Mouse (Mus musculus) myocyte (in vitro differentiated cells): ENCODE measurements at regions not wholly inside any gene's neighbourhood (a gene's known extent, or its start where the extent isn't known, plus 50 kb on each side); places are given as distances from the start of the nearest gene placed in this dataset.

Source experiments
- H3K27me3 ChIP-seq: one replicate; pipeline ENCODE4 v1.6.1; 2011; ENCODE audit not compliant: control insufficient read depth, insufficient read depth, insufficient read length
- H3K36me3 ChIP-seq: one replicate; pipeline ENCODE4 v1.6.1; 2011; ENCODE audit not compliant: control insufficient read depth, insufficient read depth
- H3K4me2 ChIP-seq: one replicate; pipeline ENCODE4 v1.6.1; 2011; ENCODE audit warnings: low read depth, control low read depth
- H3K4me3 ChIP-seq: one replicate; pipeline ENCODE4 v1.5.1; 2011; ENCODE audit warnings: mild to moderate bottlenecking, control low read depth, moderate library complexity
- H3K79me2 ChIP-seq: one replicate; pipeline ENCODE4 v1.6.1; 2011; ENCODE audit not compliant: control insufficient read depth, insufficient read depth
- H3ac ChIP-seq: one replicate; pipeline ENCODE4 v1.6.1; 2011; ENCODE audit not compliant: control insufficient read depth, insufficient read length
- CEBPB ChIP-seq: IDR thresholded peaks from 2 replicates; pipeline ENCODE4 v1.6.1; 2011; ENCODE audit warnings: mild to moderate bottlenecking, moderate library complexity; ENCODE audit not compliant: poor library complexity, insufficient read depth, severe bottlenecking
- E2F4 ChIP-seq: IDR thresholded peaks from one replicate; pipeline ENCODE4 v1.6.1; 2011; ENCODE audit warnings: mild to moderate bottlenecking, control low read depth, moderate library complexity; ENCODE audit not compliant: insufficient read depth
- MAX ChIP-seq: IDR thresholded peaks from one replicate; pipeline ENCODE4 v1.6.1; 2011; ENCODE audit warnings: low read depth, mild to moderate bottlenecking, control low read depth
- MYOD1 ChIP-seq, 3 experiments: IDR thresholded peaks; one replicate each; pipeline ENCODE4 v1.6.1; 2011; ENCODE audit warnings: control low read depth in 2 of 3, low read depth in 2 of 3, mild to moderate bottlenecking in 2 of 3, moderate library complexity in 1 of 3; ENCODE audit not compliant: insufficient read length in 2 of 3, control insufficient read depth in 1 of 3
- MYOG ChIP-seq, 3 experiments: IDR thresholded peaks; one replicate each; pipeline ENCODE4 v1.6.1; 2011; ENCODE audit warnings: control low read depth in 2 of 3, low read depth in 2 of 3, mild to moderate bottlenecking in 2 of 3; ENCODE audit not compliant: insufficient read length in 2 of 3, control insufficient read depth in 1 of 3, insufficient read depth in 1 of 3
- POLR2A ChIP-seq: IDR thresholded peaks from one replicate; pipeline ENCODE4 v1.6.1; 2011; ENCODE audit warnings: low read depth, mild to moderate bottlenecking, control low read depth, moderate library complexity; ENCODE audit not compliant: insufficient read length
- POLR2AphosphoS2 ChIP-seq: IDR thresholded peaks from one replicate; pipeline ENCODE4 v1.6.1; 2011; ENCODE audit warnings: low read depth, control low read depth; ENCODE audit not compliant: insufficient read length
- REST ChIP-seq: IDR thresholded peaks from one replicate; pipeline ENCODE4 v1.6.1; 2011; ENCODE audit warnings: mild to moderate bottlenecking, control low read depth, moderate library complexity; ENCODE audit not compliant: insufficient read depth, insufficient read length
- SRF ChIP-seq: IDR thresholded peaks from one replicate; pipeline ENCODE4 v1.6.1; 2011; ENCODE audit warnings: low read depth; ENCODE audit not compliant: control insufficient read depth, insufficient read length
- TCF12 ChIP-seq: IDR thresholded peaks from one replicate; pipeline ENCODE4 v1.6.1; 2011; ENCODE audit warnings: mild to moderate bottlenecking, control low read depth; ENCODE audit not compliant: poor library complexity, insufficient read depth, severe bottlenecking
- TCF3 ChIP-seq: IDR thresholded peaks from one replicate; pipeline ENCODE4 v1.6.1; 2011; ENCODE audit warnings: low read depth, control low read depth; ENCODE audit not compliant: insufficient read length
- USF1 ChIP-seq: IDR thresholded peaks from one replicate; pipeline ENCODE4 v1.6.1; 2011; ENCODE audit warnings: low read depth, mild to moderate bottlenecking, control low read depth, moderate library complexity

DNA sequence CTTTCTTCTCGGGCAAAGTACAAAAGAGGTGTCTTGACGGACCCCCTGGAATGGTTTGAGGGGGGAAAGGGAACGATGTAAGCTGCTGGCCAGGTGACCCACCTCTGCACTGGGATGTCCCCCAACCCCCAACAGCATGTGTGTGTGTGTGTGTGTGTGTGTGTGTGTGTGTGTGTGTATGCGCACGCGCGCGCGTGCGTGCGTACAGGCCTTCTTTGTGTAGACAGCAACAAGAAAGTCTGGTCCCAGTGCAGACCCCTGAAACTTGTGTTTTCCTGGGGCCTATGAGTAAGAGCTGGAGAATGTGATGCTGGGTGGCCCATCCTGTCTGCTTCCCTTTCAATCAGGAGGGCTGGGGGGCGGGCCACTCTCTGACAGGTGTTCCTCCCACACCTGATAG lies 118.7 kb upstream of the 4930535I16Rik start:
- no peak overlapping the region for H3ac ChIP-seq
- no peak overlapping the region for H3K4me2 ChIP-seq
- TF ChIP-seq CEBPB (no peak), USF1 (no peak), MYOG (IDR thresholded peaks at IDR 0.05; ENCODE audit: control insufficient read depth in 1 of 3, insufficient read depth in 1 of 3, insufficient read length in 2 of 3, low read depth in 2 of 3) (no peak), E2F4 (no peak), TCF3 (no peak), SRF (no peak), TCF12 (no peak), MAX (no peak), REST (no peak), POLR2AphosphoS2 (no peak), MYOD1 (IDR thresholded peaks at IDR 0.05; ENCODE audit: control insufficient read depth in 1 of 3, insufficient read length in 2 of 3, low read depth in 2 of 3) (no peak), POLR2A (no peak)
- H3K79me2 ChIP-seq, result no peaks in the 10 kb centered on the region
- H3K4me3 ChIP-seq, result no peak overlapping the region
- H3K27me3 ChIP-seq, result peaks cover 13% of the 10 kb centered on the region
- H3K36me3 ChIP-seq, result no peaks in the 10 kb centered on the region

- H3K4me3 ChIP-seq, result no peak overlapping the region
- H3ac ChIP-seq, result no peak overlapping the region
- no peaks in the 10 kb centered on the region for H3K36me3 ChIP-seq
- TF ChIP-seq TCF12, result no peak
- TF ChIP-seq REST, result no peak
- no peak for TF ChIP-seq TCF3
- TF ChIP-seq POLR2A, result no peak
- TF ChIP-seq CEBPB, result no peak
- TF ChIP-seq USF1, result no peak
- TF ChIP-seq E2F4, result no peak
- no peak for TF ChIP-seq MYOD1 (IDR thresholded peaks at IDR 0.05; ENCODE audit: control insufficient read depth in 1 of 3, insufficient read length in 2 of 3, low read depth in 2 of 3)
- TF ChIP-seq SRF, result no peak
- TF ChIP-seq MAX, result no peak
- no peak for TF ChIP-seq POLR2AphosphoS2
- TF ChIP-seq MYOG (IDR thresholded peaks at IDR 0.05; ENCODE audit: control insufficient read depth in 1 of 3, insufficient read depth in 1 of 3, insufficient read length in 2 of 3, low read depth in 2 of 3), result no peak
- peaks cover 13% of the 10 kb centered on the region for H3K27me3 ChIP-seq
- no peak overlapping the region for H3K4me2 ChIP-seq
- no peaks in the 10 kb centered on the region for H3K79me2 ChIP-seq
Measured at GRCm38 (mm10) chr4:124035657-124036061, 117.8 kb upstream of the 4930535I16Rik start.

DNA sequence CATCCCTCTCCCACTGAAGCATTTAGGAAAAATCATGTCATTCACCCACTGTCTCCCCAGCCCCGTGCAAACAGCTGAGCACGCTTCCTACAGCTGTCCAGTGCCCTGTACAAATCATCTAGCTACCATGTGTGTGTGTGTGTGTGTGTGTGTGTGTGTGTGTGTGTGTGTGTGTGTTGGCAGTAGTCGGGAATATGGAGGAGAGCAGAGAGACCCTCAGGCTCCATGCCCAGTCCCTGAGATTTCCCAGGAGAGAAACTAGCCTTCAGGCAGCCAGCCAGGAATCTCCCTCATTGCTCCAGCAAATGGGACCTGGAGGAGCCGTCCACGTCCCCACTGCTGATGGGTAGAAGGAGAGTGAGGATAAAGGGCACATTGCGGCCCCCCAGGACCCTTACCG lies 117.4 kb upstream of the 4930535I16Rik start:
- no peaks in the 10 kb centered on the region for H3K79me2 ChIP-seq
- no peak overlapping the region for H3ac ChIP-seq
- H3K4me3 ChIP-seq, result no peak overlapping the region
- peaks cover 13% of the 10 kb centered on the region for H3K27me3 ChIP-seq
- H3K36me3 ChIP-seq, result no peaks in the 10 kb centered on the region
- H3K4me2 ChIP-seq, result no peak overlapping the region
- TF ChIP-seq USF1 (no peak), CEBPB (no peak), SRF (no peak), POLR2A (no peak), E2F4 (no peak), MAX (no peak), MYOD1 (IDR thresholded peaks at IDR 0.05; ENCODE audit: control insufficient read depth in 1 of 3, insufficient read length in 2 of 3, low read depth in 2 of 3) (no peak), MYOG (IDR thresholded peaks at IDR 0.05; ENCODE audit: control insufficient read depth in 1 of 3, insufficient read depth in 1 of 3, insufficient read length in 2 of 3, low read depth in 2 of 3) (no peak), REST (no peak), TCF3 (no peak), POLR2AphosphoS2 (no peak), TCF12 (no peak)

DNA sequence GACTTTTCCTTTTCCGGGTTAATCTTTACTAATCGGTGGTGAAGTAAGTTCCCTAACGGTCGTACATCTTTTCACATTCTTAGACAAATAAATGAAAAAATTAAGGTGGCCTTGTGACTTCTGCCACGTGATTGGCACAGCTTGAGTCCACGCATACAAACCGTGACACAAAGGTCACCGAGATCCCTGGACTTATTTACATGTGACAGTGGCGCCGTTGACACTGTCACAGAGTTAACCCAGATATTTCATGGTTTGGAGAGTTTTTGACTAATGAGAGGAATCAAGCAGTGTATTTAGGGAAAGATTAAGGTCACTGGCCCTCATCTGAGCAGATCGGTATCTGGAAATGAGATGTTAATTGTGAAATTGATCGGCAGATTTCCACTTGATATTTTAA lies 110.2 kb upstream of the 4930535I16Rik start:
- TF ChIP-seq TCF12, result no peak
- no peak for TF ChIP-seq MYOG (IDR thresholded peaks at IDR 0.05; ENCODE audit: control insufficient read depth in 1 of 3, insufficient read depth in 1 of 3, insufficient read length in 2 of 3, low read depth in 2 of 3)
- TF ChIP-seq REST, result no peak
- no peak for TF ChIP-seq CEBPB
- no peak for TF ChIP-seq POLR2AphosphoS2
- TF ChIP-seq MYOD1 (IDR thresholded peaks at IDR 0.05; ENCODE audit: control insufficient read depth in 1 of 3, insufficient read length in 2 of 3, low read depth in 2 of 3), result no peak
- no peak for TF ChIP-seq POLR2A
- no peak for TF ChIP-seq TCF3
- no peak for TF ChIP-seq USF1
- no peak for TF ChIP-seq SRF
- no peak for TF ChIP-seq E2F4
- no peak for TF ChIP-seq MAX
- H3K79me2 ChIP-seq, result no peaks in the 10 kb centered on the region

More for the DNA sequence above, 110.2 kb upstream of the 4930535I16Rik start:
- Histone ChIP-seq H3K27me3 (peaks cover 20% of the 10 kb centered on the region), H3K4me3 (no peak overlapping the region), H3ac (no peak overlapping the region), H3K4me2 (no peak overlapping the region), H3K36me3 (no peaks in the 10 kb centered on the region)
